Mouse (Mus musculus) embryo, embryonic 11.5 days (tissue): Measurements from ENCODE around the gene Gm17677.

ENCODE experiments used
- DNase-seq: peaks from one replicate; pipeline ENCODE4 v3.0.0-alpha.2; 2012; ENCODE audit warnings: low read depth, low spot score

Gene Gm17677

GRCm38 (mm10) chr9:35740749-35741148, at the start of gene Gm17677:
TSS of gene Gm17677 (plus strand) at chr9:35741049.
- no peak for DNase-seq

GRCm38 (mm10) chr9:35691924-35692323, 48.9 kb upstream of the Gm17677 start:
- no peak for DNase-seq

GRCm38 (mm10) chr9:35707265-35707664, 33.6 kb upstream of the Gm17677 start:
- DNase-seq, result no peak

- no peak for DNase-seq
These were observed 16.0 kb downstream of the Gm17677 start for GRCm38 (mm10) chr9:35756843-35757242.

GRCm38 (mm10) chr9:35778009-35778408, 37.2 kb downstream of the Gm17677 start, which contains the start of gene Gm17727:
TSS of gene Gm17727 (minus strand) at chr9:35778109.
- DNase-seq, result no peak

GRCm38 (mm10) chr9:35790001-35790400, 49.2 kb downstream of the Gm17677 start, which contains the start of the genes Gm27235 and D730048I06Rik:
TSS of gene Gm27235 (minus strand) at chr9:35790101.
TSS of gene D730048I06Rik (minus strand) at chr9:35790112.
- no peak for DNase-seq
